Mouse (Mus musculus): ENCODE measurements around the gene Cadm2. TPM values are rescaled to one million over a fixed set of nuclear protein-coding genes. Genes with fewer than 3 reads are reported as not detected.
A peak's percentile ranks its signal among the peaks of the same experiment; 100 is the strongest.

Gene Cadm2
- polyA plus RNA-seq, 1 experiment from 2014 or later, result 3.2 TPM

DNA sequence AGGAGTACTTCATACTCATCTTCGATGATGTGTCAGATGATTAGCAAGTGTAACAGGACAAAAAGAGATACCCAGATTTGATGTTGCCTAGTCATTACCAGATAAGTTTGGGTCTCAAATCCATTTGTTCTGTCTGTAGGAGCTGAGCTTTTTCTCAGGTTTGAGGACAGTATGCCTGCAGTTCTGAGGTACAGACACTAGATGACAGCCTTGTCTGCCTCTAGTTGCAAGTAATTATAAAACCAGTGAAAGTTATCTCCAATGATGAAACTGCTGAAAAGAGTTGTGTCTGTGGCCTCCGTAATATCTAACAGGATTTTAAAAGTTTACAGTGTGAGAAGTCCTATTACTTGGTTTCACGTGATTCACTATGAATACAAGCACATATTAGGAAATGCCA is 531.0 kb downstream of the Cadm2 start:
- Histone ChIP-seq H3K4me1 (ENCODE audit: control insufficient read depth, insufficient read depth, low read length) (no peaks in the 10 kb centered on the region), H3K9ac (ENCODE audit: low read depth, low read length) (no peak overlapping the region), H3K9me3 (ENCODE audit: control insufficient read depth, low read length) (no peaks in the 10 kb centered on the region), H3K36me3 (ENCODE audit: control insufficient read depth, insufficient read depth, low read length) (no peaks in the 10 kb centered on the region), H3K4me2 (ENCODE audit: low read depth, low read length) (no peak overlapping the region), H3K4me3 (ENCODE audit: low read depth, low read length) (no peak overlapping the region), H3K27ac (replicated peaks; ENCODE audit: low read depth, low read length) (no peak overlapping the region), H3K27me3 (replicated peaks; ENCODE audit: control insufficient read depth, insufficient read depth, low read length) (no peaks in the 10 kb centered on the region)
- 66% methylated on average over 3 of the region's 3 CpGs for WGBS
- DNase-seq (ENCODE audit: low spot score) (peak; percentile 47), ATAC-seq (ENCODE audit: low read depth) (no peak)

DNA sequence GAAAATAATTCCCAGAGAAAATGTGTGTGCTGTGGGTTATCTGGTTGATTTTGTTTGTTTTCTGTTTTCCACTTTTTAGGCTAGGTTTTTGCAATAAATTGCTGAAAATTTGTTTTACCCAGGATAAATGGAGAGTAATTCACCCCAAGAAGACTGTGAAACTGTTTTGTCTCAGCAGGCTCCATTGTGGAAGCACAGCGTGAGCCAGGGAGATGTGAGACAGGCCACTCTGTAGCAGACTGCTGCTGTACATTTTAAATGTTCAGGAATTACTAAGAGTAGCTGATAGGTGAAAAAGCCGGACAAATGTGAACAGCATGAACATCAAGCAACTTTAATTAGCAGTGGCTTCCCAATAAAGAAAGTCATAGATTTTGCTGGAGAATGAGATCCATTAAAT is 541.4 kb downstream of the Cadm2 start:
- no peak for DNase-seq (ENCODE audit: low spot score)
- Histone ChIP-seq H3K4me2 (ENCODE audit: low read depth, low read length) (no peak overlapping the region), H3K9me3 (ENCODE audit: control insufficient read depth, low read length) (no peaks in the 10 kb centered on the region), H3K36me3 (ENCODE audit: control insufficient read depth, insufficient read depth, low read length) (no peaks in the 10 kb centered on the region), H3K27ac (replicated peaks; ENCODE audit: low read depth, low read length) (no peak overlapping the region), H3K9ac (ENCODE audit: low read depth, low read length) (no peak overlapping the region), H3K4me1 (ENCODE audit: control insufficient read depth, insufficient read depth, low read length) (no peaks in the 10 kb centered on the region), H3K27me3 (replicated peaks; ENCODE audit: control insufficient read depth, insufficient read depth, low read length) (no peaks in the 10 kb centered on the region), H3K4me3 (ENCODE audit: low read depth, low read length) (no peak overlapping the region)
- no peak for ATAC-seq (ENCODE audit: low read depth)
- 83% methylated on average over 2 of the region's 2 CpGs for WGBS

DNA sequence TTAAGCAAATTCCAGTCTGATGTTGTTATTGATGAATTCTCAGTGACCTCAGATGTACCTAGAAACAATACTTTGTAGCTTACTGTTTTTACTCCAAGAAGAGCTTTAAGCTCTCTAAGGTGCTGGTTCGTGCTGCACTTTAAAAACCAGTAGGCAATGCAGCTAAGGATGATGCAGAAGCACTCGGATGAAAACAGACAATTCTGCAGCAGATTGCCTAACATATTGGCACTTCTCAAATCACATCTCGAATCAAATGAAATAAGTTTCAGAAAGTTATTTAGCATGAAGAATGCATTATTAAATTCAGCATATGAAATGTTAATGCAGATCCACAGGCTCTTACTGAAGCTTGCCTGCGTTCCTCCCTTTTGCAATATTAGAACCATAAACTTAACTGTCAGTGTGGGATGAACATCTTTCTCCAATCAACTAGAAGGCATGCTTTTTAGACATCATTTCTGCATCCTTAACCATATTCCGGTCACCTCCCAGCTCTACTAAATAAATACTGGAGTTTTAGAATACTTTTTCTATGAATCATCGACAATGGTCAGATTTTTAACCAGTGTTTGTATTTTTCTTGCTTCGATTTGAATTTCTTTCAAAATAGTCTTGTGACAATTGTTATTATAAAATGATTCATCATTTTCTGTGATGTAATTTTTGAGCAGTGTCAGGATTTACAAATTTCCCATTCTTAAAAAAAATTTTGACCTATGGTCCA is 544.4 kb downstream of the Cadm2 start:
- Histone ChIP-seq H3K9ac (ENCODE audit: low read depth, low read length) (no peak overlapping the region), H3K27ac (replicated peaks; ENCODE audit: low read depth, low read length) (no peak overlapping the region), H3K4me3 (ENCODE audit: low read depth, low read length) (no peak overlapping the region), H3K36me3 (ENCODE audit: control insufficient read depth, insufficient read depth, low read length) (no peaks in the 10 kb centered on the region), H3K27me3 (replicated peaks; ENCODE audit: control insufficient read depth, insufficient read depth, low read length) (no peaks in the 10 kb centered on the region), H3K4me2 (ENCODE audit: low read depth, low read length) (no peak overlapping the region), H3K4me1 (ENCODE audit: control insufficient read depth, insufficient read depth, low read length) (no peaks in the 10 kb centered on the region), H3K9me3 (ENCODE audit: control insufficient read depth, low read length) (no peaks in the 10 kb centered on the region)
- no peak for DNase-seq (ENCODE audit: low spot score)
- 69% methylated on average over 7 of the region's 7 CpGs for WGBS
- no peak for ATAC-seq (ENCODE audit: low read depth)

DNA sequence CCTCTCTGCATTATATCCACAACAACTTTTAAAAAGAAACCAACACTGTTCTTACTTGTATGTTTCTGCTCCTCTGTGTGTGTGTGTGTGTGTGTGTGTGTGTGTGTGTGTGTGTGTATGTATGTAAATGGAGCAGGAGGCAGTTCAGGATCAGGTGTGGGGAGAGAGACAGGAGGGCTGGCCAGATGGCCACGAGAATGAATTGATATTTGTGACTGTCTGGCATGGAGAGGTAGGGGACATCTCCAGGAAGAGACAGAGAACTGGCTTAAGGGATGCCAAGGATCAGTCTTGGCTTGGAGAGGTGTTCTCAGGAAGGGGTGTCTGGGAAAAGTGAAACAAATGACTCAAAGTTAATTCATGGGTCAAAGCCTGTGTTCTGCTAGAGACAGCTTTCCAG is 552.2 kb downstream of the Cadm2 start:
- Histone ChIP-seq H3K4me1 (ENCODE audit: control insufficient read depth, insufficient read depth, low read length) (no peaks in the 10 kb centered on the region), H3K27ac (replicated peaks; ENCODE audit: low read depth, low read length) (no peak overlapping the region), H3K9ac (ENCODE audit: low read depth, low read length) (no peak overlapping the region), H3K4me3 (ENCODE audit: low read depth, low read length) (no peak overlapping the region), H3K36me3 (ENCODE audit: control insufficient read depth, insufficient read depth, low read length) (no peaks in the 10 kb centered on the region), H3K4me2 (ENCODE audit: low read depth, low read length) (no peak overlapping the region), H3K27me3 (replicated peaks; ENCODE audit: control insufficient read depth, insufficient read depth, low read length) (no peaks in the 10 kb centered on the region), H3K9me3 (ENCODE audit: control insufficient read depth, low read length) (no peaks in the 10 kb centered on the region)
- ATAC-seq (ENCODE audit: low read depth) (no peak), DNase-seq (ENCODE audit: low spot score) (no peak)
- WGBS, result 44% methylated on average over 1 of the region's 1 CpGs

DNA sequence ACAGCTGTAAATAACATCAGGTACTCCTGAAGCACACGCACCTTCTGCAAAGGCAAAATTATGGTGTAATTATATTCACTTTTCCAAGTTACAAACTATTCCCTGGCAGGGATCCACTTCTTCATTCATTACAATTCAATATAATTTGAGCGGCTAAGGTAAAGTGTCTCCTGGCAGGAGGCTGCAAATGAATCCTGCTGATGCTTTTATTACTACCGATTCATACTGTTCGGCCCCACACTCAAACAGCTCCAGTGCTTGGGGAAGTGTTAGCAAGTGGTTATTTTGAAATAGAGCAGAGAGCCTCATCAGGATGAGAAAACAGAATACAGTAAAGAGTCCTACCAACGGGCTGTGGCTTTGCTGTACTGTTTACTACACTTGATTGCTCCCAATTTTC is 589.8 kb downstream of the Cadm2 start:
- no peaks in the 10 kb centered on the region for H3K27me3 ChIP-seq (replicated peaks; ENCODE audit: control insufficient read depth, insufficient read depth, low read length)
- no peaks in the 10 kb centered on the region for H3K36me3 ChIP-seq (ENCODE audit: control insufficient read depth, insufficient read depth, low read length)
- H3K4me2 ChIP-seq (ENCODE audit: low read depth, low read length), result no peak overlapping the region
- H3K9me3 ChIP-seq (ENCODE audit: control insufficient read depth, low read length), result no peaks in the 10 kb centered on the region
- H3K4me3 ChIP-seq (ENCODE audit: low read depth, low read length), result no peak overlapping the region
- DNase-seq (ENCODE audit: low spot score) (no peak), ATAC-seq (ENCODE audit: low read depth) (no peak)
- H3K9ac ChIP-seq (ENCODE audit: low read depth, low read length), result no peak overlapping the region
- no peaks in the 10 kb centered on the region for H3K4me1 ChIP-seq (ENCODE audit: control insufficient read depth, insufficient read depth, low read length)
- no peak overlapping the region for H3K27ac ChIP-seq (replicated peaks; ENCODE audit: low read depth, low read length)
- 73% methylated on average over 5 of the region's 5 CpGs for WGBS

DNA sequence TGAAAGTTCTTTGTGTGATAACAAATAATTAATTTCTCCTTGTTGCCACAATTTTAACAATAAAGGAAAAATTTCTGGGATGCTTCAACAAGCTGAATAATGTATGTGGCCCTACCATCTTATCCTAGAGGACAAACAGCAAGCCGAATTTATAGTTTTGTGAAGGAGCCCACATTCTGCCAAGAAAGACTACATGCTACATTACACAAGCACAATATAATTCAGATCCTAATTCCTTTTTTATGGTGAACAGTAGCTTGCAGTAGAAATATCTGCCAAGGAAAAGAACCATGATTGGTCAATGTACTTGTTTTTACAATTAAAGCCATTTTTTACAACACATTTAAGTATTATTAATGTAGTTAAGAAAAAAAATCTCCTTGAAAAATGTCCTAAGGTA is 600.9 kb downstream of the Cadm2 start:
- no peaks in the 10 kb centered on the region for H3K27me3 ChIP-seq (replicated peaks; ENCODE audit: control insufficient read depth, insufficient read depth, low read length)
- H3K4me2 ChIP-seq (ENCODE audit: low read depth, low read length), result no peak overlapping the region
- no peaks in the 10 kb centered on the region for H3K9me3 ChIP-seq (ENCODE audit: control insufficient read depth, low read length)
- H3K4me3 ChIP-seq (ENCODE audit: low read depth, low read length), result no peak overlapping the region
- H3K9ac ChIP-seq (ENCODE audit: low read depth, low read length), result no peak overlapping the region
- DNase-seq (ENCODE audit: low spot score) (no peak), ATAC-seq (ENCODE audit: low read depth) (no peak)
- no peak overlapping the region for H3K27ac ChIP-seq (replicated peaks; ENCODE audit: low read depth, low read length)
- H3K36me3 ChIP-seq (ENCODE audit: control insufficient read depth, insufficient read depth, low read length), result no peaks in the 10 kb centered on the region
- no peaks in the 10 kb centered on the region for H3K4me1 ChIP-seq (ENCODE audit: control insufficient read depth, insufficient read depth, low read length)
- 81% methylated on average over 1 of the region's 1 CpGs for WGBS

DNA sequence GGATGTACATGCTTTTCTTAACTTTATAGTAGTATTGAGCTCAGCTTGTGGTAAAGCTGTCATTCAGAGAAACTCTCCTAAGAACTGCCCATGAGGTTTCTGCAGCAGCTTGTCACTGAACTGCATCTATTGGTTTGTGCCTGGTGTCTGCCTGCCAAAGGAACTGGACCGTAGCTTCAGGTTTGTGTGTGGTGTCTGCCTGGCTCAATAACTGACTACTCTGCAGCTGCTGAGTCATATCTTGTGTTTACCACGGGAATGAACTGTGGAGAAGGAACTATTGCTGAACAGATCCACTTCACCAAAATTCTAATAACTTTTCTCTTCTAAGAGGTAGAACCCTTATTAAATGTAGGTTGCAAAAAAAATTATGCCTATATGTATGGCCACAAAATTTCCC is 603.0 kb downstream of the Cadm2 start:
- Histone ChIP-seq H3K27ac (replicated peaks; ENCODE audit: low read depth, low read length) (no peak overlapping the region), H3K9me3 (ENCODE audit: control insufficient read depth, low read length) (no peaks in the 10 kb centered on the region), H3K36me3 (ENCODE audit: control insufficient read depth, insufficient read depth, low read length) (no peaks in the 10 kb centered on the region), H3K9ac (ENCODE audit: low read depth, low read length) (no peak overlapping the region), H3K4me1 (ENCODE audit: control insufficient read depth, insufficient read depth, low read length) (no peaks in the 10 kb centered on the region), H3K4me2 (ENCODE audit: low read depth, low read length) (no peak overlapping the region), H3K4me3 (ENCODE audit: low read depth, low read length) (no peak overlapping the region), H3K27me3 (replicated peaks; ENCODE audit: control insufficient read depth, insufficient read depth, low read length) (no peaks in the 10 kb centered on the region)
- DNase-seq (ENCODE audit: low spot score), result no peak
- WGBS, result 79% methylated on average over 2 of the region's 2 CpGs
- no peak for ATAC-seq (ENCODE audit: low read depth)

DNA sequence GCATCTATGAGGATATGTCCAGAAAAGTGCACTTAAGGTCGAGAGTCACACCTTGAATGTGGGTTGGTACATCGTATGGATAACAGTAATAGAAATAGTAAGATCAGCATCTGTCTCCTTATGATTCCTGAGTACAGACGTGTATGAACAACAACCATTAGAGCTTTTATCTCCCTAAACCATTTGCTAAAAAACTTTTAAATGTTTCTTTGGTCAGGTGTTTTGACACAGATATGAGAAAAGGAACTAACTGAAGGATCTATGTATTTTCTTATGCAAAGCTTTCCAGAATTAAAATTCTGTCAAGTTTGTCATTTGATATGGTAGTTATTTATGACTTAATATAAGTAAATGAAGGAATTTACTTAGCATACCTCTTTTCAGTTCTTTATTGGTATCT is 617.5 kb downstream of the Cadm2 start:
- Histone ChIP-seq H3K4me3 (ENCODE audit: low read depth, low read length) (no peak overlapping the region), H3K4me1 (ENCODE audit: control insufficient read depth, insufficient read depth, low read length) (no peaks in the 10 kb centered on the region), H3K36me3 (ENCODE audit: control insufficient read depth, insufficient read depth, low read length) (no peaks in the 10 kb centered on the region), H3K9me3 (ENCODE audit: control insufficient read depth, low read length) (no peaks in the 10 kb centered on the region), H3K9ac (ENCODE audit: low read depth, low read length) (no peak overlapping the region), H3K4me2 (ENCODE audit: low read depth, low read length) (no peak overlapping the region), H3K27ac (replicated peaks; ENCODE audit: low read depth, low read length) (no peak overlapping the region), H3K27me3 (replicated peaks; ENCODE audit: control insufficient read depth, insufficient read depth, low read length) (no peaks in the 10 kb centered on the region)
- ATAC-seq (ENCODE audit: low read depth) (no peak), DNase-seq (ENCODE audit: low spot score) (no peak)
- 73% methylated on average over 3 of the region's 3 CpGs for WGBS

DNA sequence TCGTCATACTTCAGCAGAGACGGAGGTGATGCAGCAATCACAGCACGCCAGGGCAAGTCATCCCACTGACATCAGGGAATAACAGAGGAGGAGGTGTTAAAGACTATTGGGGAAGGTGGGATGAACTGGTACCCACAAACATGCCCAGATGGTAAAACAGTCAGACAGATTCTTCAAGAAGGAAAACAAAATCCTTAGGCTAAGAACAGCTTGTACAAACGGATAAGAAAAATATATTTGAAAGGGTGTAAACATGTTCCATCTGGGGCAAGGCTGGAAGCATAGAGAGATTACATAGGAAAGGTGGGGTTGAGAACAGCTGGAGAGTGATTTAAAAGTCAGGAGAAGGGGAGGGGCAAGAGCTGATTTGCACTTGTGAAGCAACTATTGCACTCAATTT is 619.0 kb downstream of the Cadm2 start:
- H3K4me3 ChIP-seq (ENCODE audit: low read depth, low read length), result no peak overlapping the region
- ATAC-seq (ENCODE audit: low read depth) (no peak), DNase-seq (ENCODE audit: low spot score) (no peak)
- H3K27me3 ChIP-seq (replicated peaks; ENCODE audit: control insufficient read depth, insufficient read depth, low read length), result no peaks in the 10 kb centered on the region
- no peak overlapping the region for H3K27ac ChIP-seq (replicated peaks; ENCODE audit: low read depth, low read length)
- WGBS, result 37% methylated on average over 4 of the region's 4 CpGs
- H3K9me3 ChIP-seq (ENCODE audit: control insufficient read depth, low read length), result no peaks in the 10 kb centered on the region
- no peaks in the 10 kb centered on the region for H3K36me3 ChIP-seq (ENCODE audit: control insufficient read depth, insufficient read depth, low read length)
- no peak overlapping the region for H3K9ac ChIP-seq (ENCODE audit: low read depth, low read length)
- no peaks in the 10 kb centered on the region for H3K4me1 ChIP-seq (ENCODE audit: control insufficient read depth, insufficient read depth, low read length)
- no peak overlapping the region for H3K4me2 ChIP-seq (ENCODE audit: low read depth, low read length)

All from embryonic facial prominence, embryonic 14.5 days (tissue).